Mouse (Mus musculus): ENCODE data around the gene Det1.

GRCm38 (mm10) chr7:78794571-78795092 lies 52.4 kb downstream of the Det1 start:
- no peak for TF ChIP-seq GATA1 (IDR thresholded peaks at IDR 0.05; ENCODE audit: borderline replicate concordance, low read length)
- no peak for TF ChIP-seq FLI1 (IDR thresholded peaks at IDR 0.05; ENCODE audit: low read length)
